Mouse (Mus musculus): ENCODE results near the gene Rbm28. TPM values are rescaled to one million over a fixed set of nuclear protein-coding genes. Genes with fewer than 3 reads are reported as not detected.

Rbm28 gene
- polyA plus RNA-seq, 1 experiment from 2014 or later: 15.2 TPM

GRCm38 (mm10) chr6:29187936-29188335 lies 23.1 kb upstream of the Rbm28 start:
- Histone ChIP-seq H3K9ac (no peak overlapping the region), H3K4me3 (replicated peaks) (no peak overlapping the region), H3K9me3 (replicated peaks) (no peaks in the 10 kb centered on the region), H3K4me2 (no peak overlapping the region), H3K4me1 (replicated peaks) (no peaks in the 10 kb centered on the region), H3K36me3 (no peaks in the 10 kb centered on the region), H3K27ac (no peak overlapping the region), H3K27me3 (peaks cover 33% of the 10 kb centered on the region)
- WGBS (ENCODE audit: insufficient replicate concordance): 16% methylated on average over 1 of the region's 1 CpGs
- DNase-seq (no peak), ATAC-seq (ENCODE audit: low read depth) (no peak)

- Histone ChIP-seq H3K27ac (no peak overlapping the region), H3K9me3 (replicated peaks) (no peaks in the 10 kb centered on the region), H3K36me3 (no peaks in the 10 kb centered on the region), H3K4me1 (replicated peaks) (peaks cover 7% of the 10 kb centered on the region; the same call in 1 of the 2 replicates), H3K27me3 (peaks cover 84% of the 10 kb centered on the region), H3K9ac (no peak overlapping the region), H3K4me2 (peak overlapping the region; percentile 69), H3K4me3 (replicated peaks) (peak overlapping the region; percentile 52; the same call in 1 of the 2 replicates)
- ATAC-seq (ENCODE audit: low read depth): no peak
- WGBS (ENCODE audit: insufficient replicate concordance): 36% methylated on average over 8 of the region's 8 CpGs
- no peak for DNase-seq
These were observed 15.0 kb upstream of the Rbm28 start for GRCm38 (mm10) chr6:29179843-29180242.

- WGBS (ENCODE audit: insufficient replicate concordance): 1% methylated on average over 76 of the region's 79 CpGs
- H3K36me3 ChIP-seq: no peaks in the 10 kb centered on the region
- H3K9me3 ChIP-seq (replicated peaks): no peaks in the 10 kb centered on the region
- peak within 1 kb of the TSS; percentile 69 for H3K4me2 ChIP-seq
- no peak within 1 kb of the TSS for H3K27ac ChIP-seq
- peaks cover 92% of the 10 kb centered on the region for H3K27me3 ChIP-seq
- H3K9ac ChIP-seq: peak within 1 kb of the TSS; percentile 27
- peaks cover 7% of the 10 kb centered on the region; the same call in 1 of the 2 replicates for H3K4me1 ChIP-seq (replicated peaks)
- ATAC-seq (ENCODE audit: low read depth) (no peak), DNase-seq (no peak)
- peak within 1 kb of the TSS; percentile 52 for H3K4me3 ChIP-seq (replicated peaks)
These were observed 14.3 kb upstream of the Rbm28 start, which contains the start of gene Prrt4 for GRCm38 (mm10) chr6:29178888-29179658. TSS of gene Prrt4 (minus strand) at chr6:29179584.

- Histone ChIP-seq H3K27me3 (peaks cover 100% of the 10 kb centered on the region), H3K27ac (no peak overlapping the region), H3K4me3 (replicated peaks) (peak overlapping the region; percentile 52; the same call in 1 of the 2 replicates), H3K4me2 (peak overlapping the region; percentile 69), H3K9ac (no peak overlapping the region), H3K9me3 (replicated peaks) (no peaks in the 10 kb centered on the region), H3K36me3 (no peaks in the 10 kb centered on the region), H3K4me1 (replicated peaks) (peaks cover 7% of the 10 kb centered on the region; the same call in 1 of the 2 replicates)
- ATAC-seq (ENCODE audit: low read depth) (no peak), DNase-seq (no peak)
- WGBS (ENCODE audit: insufficient replicate concordance): 19% methylated on average over 17 of the region's 17 CpGs
These were observed 13.4 kb upstream of the Rbm28 start for GRCm38 (mm10) chr6:29177901-29178879.

GRCm38 (mm10) chr6:29175113-29175512 lies 10.3 kb upstream of the Rbm28 start:
- WGBS (ENCODE audit: insufficient replicate concordance): 76% methylated on average over 3 of the region's 3 CpGs
- Histone ChIP-seq H3K27me3 (peaks cover 100% of the 10 kb centered on the region), H3K27ac (no peak overlapping the region), H3K4me2 (no peak overlapping the region), H3K4me3 (replicated peaks) (no peak overlapping the region), H3K9ac (no peak overlapping the region), H3K9me3 (replicated peaks) (no peaks in the 10 kb centered on the region), H3K36me3 (no peaks in the 10 kb centered on the region), H3K4me1 (replicated peaks) (peaks cover 20% of the 10 kb centered on the region)
- ATAC-seq (ENCODE audit: low read depth) (no peak), DNase-seq (no peak)

- Histone ChIP-seq H3K4me1 (replicated peaks) (peaks cover 22% of the 10 kb centered on the region), H3K4me3 (replicated peaks) (no peak overlapping the region), H3K4me2 (no peak overlapping the region), H3K36me3 (no peaks in the 10 kb centered on the region), H3K9me3 (replicated peaks) (no peaks in the 10 kb centered on the region), H3K27ac (no peak overlapping the region), H3K9ac (no peak overlapping the region), H3K27me3 (peaks cover 100% of the 10 kb centered on the region)
- DNase-seq (no peak), ATAC-seq (ENCODE audit: low read depth) (no peak)
- 28% methylated on average over 7 of the region's 7 CpGs for WGBS (ENCODE audit: insufficient replicate concordance)
These were observed 9.6 kb upstream of the Rbm28 start for GRCm38 (mm10) chr6:29174368-29174767.

- under 1% methylated on average over 40 of the region's 40 CpGs for WGBS (ENCODE audit: insufficient replicate concordance)
- no peaks in the 10 kb centered on the region for H3K9me3 ChIP-seq (replicated peaks)
- H3K27me3 ChIP-seq: peaks cover 99% of the 10 kb centered on the region
- H3K4me1 ChIP-seq (replicated peaks): peaks cover 17% of the 10 kb centered on the region
- ATAC-seq (ENCODE audit: low read depth): peak; percentile 53
- no peaks in the 10 kb centered on the region for H3K36me3 ChIP-seq
- peak overlapping the region; percentile 41 for H3K9ac ChIP-seq
- H3K27ac ChIP-seq: no peak overlapping the region
- H3K4me2 ChIP-seq: peak overlapping the region; percentile 70
- peak; percentile 42 for DNase-seq
- H3K4me3 ChIP-seq (replicated peaks): peak overlapping the region; percentile 46
These were observed 6.2 kb upstream of the Rbm28 start for GRCm38 (mm10) chr6:29170952-29171388.

- DNase-seq: no peak
- no peak overlapping the region for H3K27ac ChIP-seq
- WGBS (ENCODE audit: insufficient replicate concordance): 1% methylated on average over 61 of the region's 63 CpGs
These were observed 5.5 kb upstream of the Rbm28 start for GRCm38 (mm10) chr6:29170063-29170921.

GRCm38 (mm10) chr6:29169675-29170062 lies 4.9 kb upstream of the Rbm28 start:
- Histone ChIP-seq H3K4me2 (no peak overlapping the region), H3K4me3 (replicated peaks) (no peak overlapping the region; the same call in 1 of the 2 replicates), H3K36me3 (no peaks in the 10 kb centered on the region), H3K9me3 (replicated peaks) (no peaks in the 10 kb centered on the region), H3K9ac (no peak overlapping the region), H3K4me1 (replicated peaks) (peaks cover 20% of the 10 kb centered on the region), H3K27ac (no peak overlapping the region), H3K27me3 (peaks cover 93% of the 10 kb centered on the region)
- WGBS (ENCODE audit: insufficient replicate concordance): 2% methylated on average over 12 of the region's 12 CpGs
- no peak for ATAC-seq (ENCODE audit: low read depth)
- DNase-seq: no peak

More at GRCm38 (mm10) chr6:29170063-29170921, 5.5 kb upstream of the Rbm28 start:
- peak; percentile 31; the same call in 1 of the 2 replicates for ATAC-seq (ENCODE audit: low read depth)
- H3K9ac ChIP-seq: peak overlapping the region; percentile 41
- H3K9me3 ChIP-seq (replicated peaks): no peaks in the 10 kb centered on the region
- peaks cover 17% of the 10 kb centered on the region for H3K4me1 ChIP-seq (replicated peaks)
- H3K4me3 ChIP-seq (replicated peaks): peak overlapping the region; percentile 46
- peak overlapping the region; percentile 70 for H3K4me2 ChIP-seq
- no peaks in the 10 kb centered on the region for H3K36me3 ChIP-seq
- peaks cover 97% of the 10 kb centered on the region for H3K27me3 ChIP-seq

- no peak for DNase-seq
- H3K27ac ChIP-seq: no peak overlapping the region
These were observed 4.1 kb upstream of the Rbm28 start for GRCm38 (mm10) chr6:29168871-29169270.

More at GRCm38 (mm10) chr6:29168871-29169270, 4.1 kb upstream of the Rbm28 start:
- Histone ChIP-seq H3K9me3 (replicated peaks) (no peaks in the 10 kb centered on the region), H3K4me1 (replicated peaks) (peaks cover 22% of the 10 kb centered on the region), H3K36me3 (no peaks in the 10 kb centered on the region), H3K9ac (no peak overlapping the region), H3K4me3 (replicated peaks) (no peak overlapping the region), H3K27me3 (peaks cover 85% of the 10 kb centered on the region), H3K4me2 (no peak overlapping the region)
- WGBS (ENCODE audit: insufficient replicate concordance): 18% methylated on average over 2 of the region's 2 CpGs
- no peak for ATAC-seq (ENCODE audit: low read depth)
